Comparison of ENCODE assay signal across 8 mouse cellular contexts in the genomic region with DNA sequence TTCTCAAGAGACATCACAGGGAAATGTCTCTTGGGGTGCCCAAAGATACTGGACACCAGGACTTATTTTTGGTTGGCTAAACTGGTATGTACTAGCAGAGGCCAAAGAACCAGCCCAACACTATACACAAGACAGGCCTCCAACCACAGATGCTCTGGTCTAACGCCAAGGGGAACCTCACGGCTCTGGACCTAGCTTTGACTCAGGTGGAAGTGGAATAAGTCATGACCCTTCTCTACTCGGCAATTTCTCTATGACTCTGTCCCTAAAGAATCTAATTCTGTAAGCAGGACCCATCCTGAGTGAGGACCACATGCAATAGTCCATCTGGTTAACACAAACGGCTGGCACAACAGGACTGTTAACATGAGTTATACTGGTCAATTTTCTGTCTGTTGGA. TPM values are rescaled to one million over a fixed set of nuclear protein-coding genes. Genes with fewer than 3 reads are reported as not detected.
DNase-seq lines count a peak whose midpoint lies in the region; ATAC-seq and TF ChIP-seq lines count a peak whose summit lies in the region.
"Had no signal": no experiment of that assay in that cellular context is flagged by ENCODE, and none has a peak within 500 bp of the region (broad histone marks: within the 10 kb centered on the region; RNA-seq: fewer than 3 reads in every experiment).

No protein-coding gene starts in this region.

- ATAC-seq in lung, embryonic 16.5 days (ENCODE audit: low read depth): no peak
- ATAC-seq in forebrain, embryonic 11.5 days (replicated peaks; ENCODE audit: low FRiP score): no peak
- no peak for ATAC-seq in limb, embryonic 15.5 days (ENCODE audit: insufficient number of reproducible peaks, low FRiP score, low TSS enrichment, low read depth)
- no peak for ATAC-seq in stomach, postnatal 0 days (ENCODE audit: low FRiP score, low TSS enrichment)

- no peaks in the 10 kb centered on the region for H3K9me3 ChIP-seq in lung, embryonic 16.5 days (ENCODE audit: control insufficient read depth, low read length)
- no peaks in the 10 kb centered on the region for H3K9me3 ChIP-seq in forebrain, embryonic 11.5 days (ENCODE audit: control insufficient read depth, low read length)
- H3K9me3 ChIP-seq in limb, embryonic 15.5 days: no peaks in the 10 kb centered on the region
- no peaks in the 10 kb centered on the region for H3K9me3 ChIP-seq in stomach, postnatal 0 days (ENCODE audit: control insufficient read depth, low read length)

- peaks cover 15% of the 10 kb centered on the region; the same call in 1 of the 2 replicates for H3K36me3 ChIP-seq in lung, embryonic 16.5 days (ENCODE audit: control insufficient read depth, insufficient read depth, low read length)
- H3K36me3 ChIP-seq in forebrain, embryonic 11.5 days (ENCODE audit: control insufficient read depth, insufficient read depth, low read length): peaks cover 6% of the 10 kb centered on the region; the same call in 1 of the 2 replicates
- H3K36me3 ChIP-seq in limb, embryonic 15.5 days: peaks cover 26% of the 10 kb centered on the region
- H3K36me3 ChIP-seq in stomach, postnatal 0 days (ENCODE audit: control insufficient read depth, insufficient read depth, low read length): peaks cover 12% of the 10 kb centered on the region

- no peak for DNase-seq in lung, postnatal 4 days
- no peak for DNase-seq in forebrain, embryonic 11.5 days (ENCODE audit: low spot score)
- DNase-seq in stomach, postnatal 0 days (ENCODE audit: low spot score): no peak
- no peak for DNase-seq in gastrocnemius, postnatal 14 days
- no peak for DNase-seq in left cerebral cortex, postnatal 14 days (ENCODE audit: low spot score in 2 of 2)
- DNase-seq: adrenal gland, adult 2 months had no signal

- peak overlapping the region; percentile 1 for H3K4me3 ChIP-seq in lung, embryonic 16.5 days (ENCODE audit: low read length)
- H3K4me3 ChIP-seq in forebrain, embryonic 11.5 days (ENCODE audit: low read depth, low read length): peak overlapping the region; percentile 96; the same call in 1 of the 2 replicates
- H3K4me3 ChIP-seq in limb, embryonic 15.5 days: peak overlapping the region; percentile 74; the same call in 1 of the 2 replicates
- no peak overlapping the region for H3K4me3 ChIP-seq in stomach, postnatal 0 days (ENCODE audit: low read depth, low read length)

- H3K27me3 ChIP-seq in lung, embryonic 16.5 days (ENCODE audit: control insufficient read depth, insufficient read depth, low read depth, low read length): no peaks in the 10 kb centered on the region
- no peaks in the 10 kb centered on the region for H3K27me3 ChIP-seq in forebrain, embryonic 11.5 days (ENCODE audit: control insufficient read depth, insufficient read depth, low read length)
- H3K27me3 ChIP-seq in limb, embryonic 15.5 days: no peaks in the 10 kb centered on the region
- no peaks in the 10 kb centered on the region for H3K27me3 ChIP-seq in stomach, postnatal 0 days (ENCODE audit: control insufficient read depth, insufficient read depth, low read length)

- H3K9ac ChIP-seq in lung, embryonic 16.5 days (ENCODE audit: low read length): no peak overlapping the region
- no peak overlapping the region for H3K9ac ChIP-seq in forebrain, embryonic 11.5 days (ENCODE audit: low read length)
- H3K9ac ChIP-seq in limb, embryonic 15.5 days: no peak overlapping the region
- H3K9ac ChIP-seq in stomach, postnatal 0 days (ENCODE audit: low read length): no peak overlapping the region

- 59% methylated on average over 4 of the region's 4 CpGs for WGBS in lung, embryonic 16.5 days
- WGBS in forebrain, embryonic 11.5 days: 82% methylated on average over 4 of the region's 4 CpGs
- WGBS in limb, embryonic 15.5 days: 62% methylated on average over 4 of the region's 4 CpGs
- 47% methylated on average over 4 of the region's 4 CpGs for WGBS in stomach, postnatal 0 days

- intact Hi-C loops in gastrocnemius, postnatal 14 days (cut with DNase I; ENCODE audit: low total_unique reads): no loop called here
- intact Hi-C loops in left cerebral cortex, postnatal 14 days (cut with DNase I): no loop called here

- peaks cover 19% of the 10 kb centered on the region for H3K4me1 ChIP-seq in lung, embryonic 16.5 days (replicated peaks; ENCODE audit: control insufficient read depth, insufficient read depth, low read length)
- H3K4me1 ChIP-seq in forebrain, embryonic 11.5 days (replicated peaks; ENCODE audit: control insufficient read depth, insufficient read depth, low read length): peaks cover 8% of the 10 kb centered on the region; the same call in 1 of the 2 replicates
- H3K4me1 ChIP-seq in limb, embryonic 15.5 days: peaks cover 22% of the 10 kb centered on the region
- peaks cover 11% of the 10 kb centered on the region; the same call in 1 of the 2 replicates for H3K4me1 ChIP-seq in stomach, postnatal 0 days (replicated peaks; ENCODE audit: control insufficient read depth, insufficient read depth)

- TF ChIP-seq EP300 in stomach, postnatal 0 days (optimal IDR thresholded peaks at IDR 0.05): no peak

- H3K4me2 ChIP-seq in lung, embryonic 16.5 days (ENCODE audit: low read depth, low read length): peak overlapping the region; percentile 98
- peak overlapping the region; percentile 89; the same call in 1 of the 2 replicates for H3K4me2 ChIP-seq in forebrain, embryonic 11.5 days (ENCODE audit: low read depth, low read length, severe bottlenecking)
- peak overlapping the region; percentile 84 for H3K4me2 ChIP-seq in limb, embryonic 15.5 days
- peak overlapping the region; percentile 93; the same call in 1 of the 2 replicates for H3K4me2 ChIP-seq in stomach, postnatal 0 days (replicated peaks; ENCODE audit: low read depth)

- no peak for TF ChIP-seq CTCF in stomach, postnatal 0 days (IDR thresholded peaks at IDR 0.05; ENCODE audit: low read depth)

- no peak overlapping the region for H3K27ac ChIP-seq in lung, embryonic 16.5 days (ENCODE audit: low read length)
- no peak overlapping the region for H3K27ac ChIP-seq in forebrain, embryonic 11.5 days (ENCODE audit: low read depth, low read length)
- H3K27ac ChIP-seq in limb, embryonic 15.5 days: no peak overlapping the region
- no peak overlapping the region for H3K27ac ChIP-seq in stomach, postnatal 0 days (replicated peaks)

RNA-seq across cellular contexts. Expression of a gene that starts 1.8 kb away (rescaled TPM):
- 452 and 461 TPM in 2 replicates for polyA plus RNA-seq in lung, embryonic 16.5 days (2015; fragmentation: Nextera tagmentation; extraction: Ambion mirVana)
- 695 and 710 TPM in 2 replicates for polyA plus RNA-seq in forebrain, embryonic 11.5 days (2014; fragmentation: Nextera tagmentation; extraction: Ambion mirVana)
- 450 and 453 TPM in 2 replicates for polyA plus RNA-seq in limb, embryonic 15.5 days (2015; fragmentation: Nextera tagmentation; extraction: Ambion mirVana)
- 247 and 248 TPM in 2 replicates for polyA plus RNA-seq in stomach, postnatal 0 days (2015; fragmentation: Nextera tagmentation; extraction: Ambion mirVana)
- 100 to 1,000 TPM; 185 to 229 TPM for total RNA-seq in gastrocnemius, postnatal 14 days (2021)
- total RNA-seq in left cerebral cortex, postnatal 14 days (2021): 100 to 1,000 TPM; 185 to 191 TPM

RNA-seq across cellular contexts. Expression of a gene that starts 1.8 kb away (rescaled TPM):
- 14.1 TPM in 2 replicates for polyA plus RNA-seq in lung, embryonic 16.5 days (2015; fragmentation: Nextera tagmentation; extraction: Ambion mirVana)
- 14.2 and 15.0 TPM in 2 replicates for polyA plus RNA-seq in forebrain, embryonic 11.5 days (2014; fragmentation: Nextera tagmentation; extraction: Ambion mirVana)
- 12.5 and 14.3 TPM in 2 replicates for polyA plus RNA-seq in limb, embryonic 15.5 days (2015; fragmentation: Nextera tagmentation; extraction: Ambion mirVana)
- polyA plus RNA-seq in stomach, postnatal 0 days (2015; fragmentation: Nextera tagmentation; extraction: Ambion mirVana): 9.9 and 10.4 TPM in 2 replicates
- total RNA-seq in gastrocnemius, postnatal 14 days (2021): 10 to 100 TPM; 11.1 to 12.2 TPM
- 10 to 100 TPM; 10.1 to 11.6 TPM for total RNA-seq in left cerebral cortex, postnatal 14 days (2021)

RNA-seq across cellular contexts. Expression of a gene that starts 34.6 kb away (rescaled TPM):
- polyA plus RNA-seq in lung, embryonic 16.5 days (2015; fragmentation: Nextera tagmentation; extraction: Ambion mirVana): 6.8 and 8.1 TPM in 2 replicates
- 0.79 and 1.0 TPM in 2 replicates for polyA plus RNA-seq in forebrain, embryonic 11.5 days (2014; fragmentation: Nextera tagmentation; extraction: Ambion mirVana)
- polyA plus RNA-seq in limb, embryonic 15.5 days (2015; fragmentation: Nextera tagmentation; extraction: Ambion mirVana): 2.7 and 6.0 TPM in 2 replicates
- 37.8 and 38.2 TPM in 2 replicates for polyA plus RNA-seq in stomach, postnatal 0 days (2015; fragmentation: Nextera tagmentation; extraction: Ambion mirVana)
- 10 to 100 TPM; 28.8 to 48.9 TPM for total RNA-seq in gastrocnemius, postnatal 14 days (2021)
- total RNA-seq in left cerebral cortex, postnatal 14 days (2021): 10 to 100 TPM; 14.2 to 16.2 TPM
